ENCODE assay signal across 10 mouse cellular contexts in the genomic region with DNA sequence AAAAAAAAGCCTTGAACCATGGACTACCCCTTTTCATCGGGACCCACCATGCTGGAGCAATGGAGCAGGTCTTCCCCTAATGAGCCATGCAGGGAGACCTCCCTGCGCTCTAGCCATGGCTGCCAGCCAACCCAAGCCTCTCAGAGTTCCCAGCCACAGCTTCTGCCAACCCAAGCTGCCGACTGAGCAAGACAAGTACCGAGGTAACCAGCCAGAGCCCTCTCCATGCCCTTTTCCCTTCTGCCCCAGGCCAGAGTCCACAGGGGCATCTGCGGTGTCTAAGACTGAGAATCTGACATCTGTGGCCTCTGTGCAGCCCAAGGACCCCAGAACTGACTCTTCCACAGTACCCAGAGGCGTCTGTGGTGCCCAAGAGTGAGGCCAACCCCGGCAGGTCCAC. TPM values are rescaled to one million over a fixed set of nuclear protein-coding genes. Genes with fewer than 3 reads are reported as not detected.
DNase-seq lines count a peak whose midpoint lies in the region; ATAC-seq and TF ChIP-seq lines count a peak whose summit lies in the region.
"Had no signal": no experiment of that assay in that cellular context is flagged by ENCODE, and none has a peak within 500 bp of the region (broad histone marks: within the 10 kb centered on the region; RNA-seq: fewer than 3 reads in every experiment).

No protein-coding gene starts in this region.

- ATAC-seq in kidney, embryonic 16.5 days (ENCODE audit: low FRiP score, low TSS enrichment), result no peak
- no peak for ATAC-seq in erythroid progenitor cell, adult 5-6 weeks (replicated peaks; ENCODE audit: low FRiP score, poor library complexity, severe bottlenecking)
- ATAC-seq: Patski had no signal

- H3K36me3 ChIP-seq in kidney, adult 2 months (ENCODE audit: control insufficient read depth, insufficient read depth, low read length), result no peaks in the 10 kb centered on the region
- 0 out of 2 replicates have a peak, but pooled peaks cover 6% of the 10 kb centered on the region for H3K36me3 ChIP-seq in kidney, embryonic 16.5 days (ENCODE audit: insufficient read depth, low read length)
- peaks cover 76% of the 10 kb centered on the region for H3K36me3 ChIP-seq in E14TG2a.4 (ENCODE audit: insufficient read depth, low read length)
- H3K36me3 ChIP-seq in heart, embryonic 10.5 days, result peaks cover 24% of the 10 kb centered on the region; the same call in 1 of the 2 replicates

- 54% methylated on average over 7 of the region's 7 CpGs for WGBS in kidney, adult 2 months
- 85% methylated on average over 7 of the region's 7 CpGs for WGBS in kidney, embryonic 16.5 days
- 84% methylated on average over 7 of the region's 7 CpGs for WGBS in heart, embryonic 10.5 days

- no peak for TF ChIP-seq CTCF in kidney, adult 2 months (conservative IDR thresholded peaks at IDR 0.05; ENCODE audit: insufficient read depth, insufficient read length, low read depth, low read length)
- no peak for TF ChIP-seq CTCF in E14TG2a.4 (conservative IDR thresholded peaks at IDR 0.05; ENCODE audit: low read length)

- H3K9ac ChIP-seq in kidney, embryonic 16.5 days (replicated peaks; ENCODE audit: low read length), result no peak overlapping the region
- H3K9ac ChIP-seq: heart, embryonic 15.5 days; limb, embryonic 13.5 days had no signal

- no peak for TF ChIP-seq POLR2A in kidney, adult 2 months (IDR thresholded peaks at IDR 0.05; ENCODE audit: low read depth, low read length)

- no peaks in the 10 kb centered on the region for H3K27me3 ChIP-seq in kidney, adult 2 months (replicated peaks; ENCODE audit: control insufficient read depth, insufficient read depth, low read length)
- no peaks in the 10 kb centered on the region for H3K27me3 ChIP-seq in kidney, embryonic 16.5 days (ENCODE audit: insufficient read depth, low read length)
- no peaks in the 10 kb centered on the region for H3K27me3 ChIP-seq in E14TG2a.4 (ENCODE audit: insufficient read depth, low read length)
- no peaks in the 10 kb centered on the region for H3K27me3 ChIP-seq in heart, embryonic 10.5 days (ENCODE audit: insufficient read depth, poor library complexity, severe bottlenecking)
- H3K27me3 ChIP-seq: heart, embryonic 15.5 days; limb, embryonic 13.5 days; Patski had no signal

- H3K27ac ChIP-seq in kidney, adult 2 months (ENCODE audit: insufficient read depth, low read depth, low read length), result peak overlapping the region; percentile 76
- no peak overlapping the region for H3K27ac ChIP-seq in kidney, embryonic 16.5 days (ENCODE audit: low read length)
- H3K27ac ChIP-seq in heart, embryonic 10.5 days, result no peak overlapping the region
- H3K27ac ChIP-seq: heart, embryonic 15.5 days; limb, embryonic 13.5 days had no signal

- no peaks in the 10 kb centered on the region for H3K9me3 ChIP-seq in kidney, embryonic 16.5 days (ENCODE audit: low read length)
- H3K9me3 ChIP-seq in E14TG2a.4 (ENCODE audit: low read length), result no peaks in the 10 kb centered on the region
- H3K9me3 ChIP-seq in heart, embryonic 10.5 days, result no peaks in the 10 kb centered on the region
- H3K9me3 ChIP-seq: heart, embryonic 15.5 days; limb, embryonic 13.5 days had no signal

- H3K4me2 ChIP-seq in kidney, embryonic 16.5 days (replicated peaks; ENCODE audit: low read depth, low read length), result no peak overlapping the region
- H3K4me2 ChIP-seq: heart, embryonic 15.5 days; limb, embryonic 13.5 days had no signal

- no peak overlapping the region for H3K4me3 ChIP-seq in kidney, adult 2 months (ENCODE audit: insufficient read depth, low read depth, low read length)
- H3K4me3 ChIP-seq in kidney, embryonic 16.5 days (ENCODE audit: low read length), result no peak overlapping the region
- peak overlapping the region; percentile 17; the same call in 1 of the 2 replicates for H3K4me3 ChIP-seq in E14TG2a.4 (replicated peaks; ENCODE audit: low read length)
- no peak overlapping the region for H3K4me3 ChIP-seq in heart, embryonic 10.5 days
- H3K4me3 ChIP-seq: heart, embryonic 15.5 days; limb, embryonic 13.5 days had no signal

- 0 out of 2 replicates have a peak, but pooled peaks cover 6% of the 10 kb centered on the region for H3K4me1 ChIP-seq in kidney, adult 2 months (ENCODE audit: control insufficient read depth, insufficient read depth, low read length)
- H3K4me1 ChIP-seq in kidney, embryonic 16.5 days (ENCODE audit: insufficient read depth, low read length), result no peaks in the 10 kb centered on the region
- peaks cover 47% of the 10 kb centered on the region for H3K4me1 ChIP-seq in E14TG2a.4 (replicated peaks; ENCODE audit: low read depth, low read length)
- peaks cover 5% of the 10 kb centered on the region; the same call in 1 of the 2 replicates for H3K4me1 ChIP-seq in heart, embryonic 10.5 days
- H3K4me1 ChIP-seq: heart, embryonic 15.5 days; limb, embryonic 13.5 days had no signal

- peak; percentile 93 for DNase-seq in kidney, adult 2 months
- DNase-seq in Muller cell, postnatal 12 days (ENCODE audit: inconsistent ontology term), result peak; percentile 39
- peak; percentile 70 for DNase-seq in heart, embryonic 10.5 days (ENCODE audit: low spot score)
- DNase-seq in yolk sac, embryonic 10.5 days (ENCODE audit: low spot score), result no peak

RNA-seq across cellular contexts. Expression of gene Oxsr1, which starts 45.9 kb away (rescaled TPM):
- 16.2 and 16.3 TPM in 2 replicates for polyA plus RNA-seq in kidney, adult 2 months (2012; rRNA removed)
- polyA plus RNA-seq in kidney, embryonic 16.5 days (2015; fragmentation: Nextera tagmentation; extraction: Ambion mirVana), result 12.2 and 13.2 TPM in 2 replicates
- polyA plus RNA-seq in heart, embryonic 10.5 days (2016; fragmentation: Nextera tagmentation; extraction: Ambion mirVana), result 12.0 and 13.6 TPM in 2 replicates
- total RNA-seq in erythroid progenitor cell, adult 5-6 weeks (2015; ENCODE audit: low replicate concordance), result 20.9 and 48.6 TPM in 2 replicates
- 35.0 and 37.1 TPM in 2 replicates for total RNA-seq in erythroid progenitor cell, adult 5-6 weeks (2017; ENCODE audit: low replicate concordance)
